Mouse (Mus musculus): ENCODE results near the gene Col5a2.

GRCm38 (mm10) chr1:45448856-45449255 lies 54.2 kb downstream of the Col5a2 start:
- TF ChIP-seq CHD2 (IDR thresholded peaks at IDR 0.05; ENCODE audit: low read depth, low read length) (no peak), ZNF384 (IDR thresholded peaks at IDR 0.05; ENCODE audit: low read depth, low read length) (no peak)

Data from ES-E14 (cell line).